Mouse (Mus musculus) MEL (cell line): ENCODE results near the gene Flad1.

Experiments used
- CTCF ChIP-seq, 3 experiments: IDR thresholded peaks in 2 of 3; conservative IDR thresholded peaks in 1 of 3; 2 replicates each; pipeline ENCODE4 v1.5.1; 2011 to 2012; ENCODE audit warnings: low read length in 3 of 3, low read depth in 2 of 3, mild to moderate bottlenecking in 2 of 3, improper control_type of control experiment in 1 of 3, inconsistent platforms in 1 of 3, mixed read lengths in 1 of 3, moderate library complexity in 1 of 3; ENCODE audit not compliant: control insufficient read depth in 1 of 3, insufficient read depth in 1 of 3, poor library complexity in 1 of 3, severe bottlenecking in 1 of 3
- HCFC1 ChIP-seq: IDR thresholded peaks from 2 replicates; pipeline ENCODE4 v1.6.1; 2012; ENCODE audit warnings: low read depth, mild to moderate bottlenecking, inconsistent platforms, low read length, improper control_type of control experiment, moderate library complexity
- MYC ChIP-seq: IDR thresholded peaks from 2 replicates; pipeline ENCODE4 v1.6.1; 2011; ENCODE audit warnings: low read depth, mild to moderate bottlenecking, low read length, improper control_type of control experiment, moderate library complexity
- ZMIZ1 ChIP-seq: IDR thresholded peaks from 2 replicates; pipeline ENCODE4 v1.6.1; 2012; ENCODE audit warnings: low read depth, mild to moderate bottlenecking, inconsistent platforms, low read length, improper control_type of control experiment, moderate library complexity

DNA sequence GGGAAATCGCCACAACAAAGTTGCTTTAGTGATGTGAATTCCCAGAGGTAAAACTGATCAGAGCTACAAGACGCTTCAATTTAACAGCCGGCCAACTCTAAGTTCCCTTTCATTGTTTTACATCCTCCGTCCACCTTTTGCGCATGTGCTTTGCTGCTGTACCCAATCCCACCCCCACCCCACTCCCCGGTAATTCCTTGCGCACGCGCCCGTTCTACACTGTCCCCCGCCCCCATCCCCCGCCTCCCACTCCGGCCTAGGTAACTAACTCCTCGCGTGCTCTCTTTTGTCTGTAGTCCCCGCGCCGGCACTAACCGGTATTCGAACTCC, 6.1 kb upstream of the Flad1 start:
- TF ChIP-seq ZMIZ1 (no peak), HCFC1 (no peak), MYC (no peak; the same call in 1 of the 2 replicates), CTCF (IDR thresholded peaks at IDR 0.05 in 2 of 3, conservative IDR thresholded peaks at IDR 0.05 in 1 of 3; ENCODE audit: control insufficient read depth in 1 of 3, insufficient read depth in 1 of 3, low read depth in 2 of 3, low read length in 3 of 3, poor library complexity in 1 of 3, severe bottlenecking in 1 of 3) (no peak)
